Mouse (Mus musculus) right cerebral cortex, adult 2 months (tissue): ENCODE data around the gene Ttc7.

Experiments
- DNase-seq, 2 experiments: peaks; one replicate each; pipeline ENCODE4 v3.0.0; 2021 to 2022; ENCODE audit warnings: low spot score in 2 of 2

Ttc7 gene

DNA sequence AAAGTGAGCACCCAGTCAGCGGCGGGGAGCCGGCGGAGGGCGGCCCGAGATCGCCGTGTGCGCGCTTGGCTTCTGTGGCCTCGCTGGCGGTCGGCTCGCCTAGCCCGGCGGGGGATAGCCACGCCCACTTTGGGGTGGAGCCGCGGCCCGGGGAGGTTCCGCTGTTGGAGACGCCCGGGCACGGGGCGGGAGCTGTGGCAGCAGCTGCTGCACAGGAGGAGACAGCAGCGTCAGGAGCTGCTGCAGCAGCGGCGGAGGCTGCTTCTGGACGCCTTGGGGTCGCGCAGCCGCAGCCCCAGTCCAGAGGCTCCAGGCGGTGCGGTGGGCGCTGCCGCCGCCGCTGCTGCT is at the start of gene Ttc7:
Gene Ttc7 (plus strand): TSS at position 181 of the 348 bp plus-strand sequence.
- peak; percentile 92 to 93 for DNase-seq

DNA sequence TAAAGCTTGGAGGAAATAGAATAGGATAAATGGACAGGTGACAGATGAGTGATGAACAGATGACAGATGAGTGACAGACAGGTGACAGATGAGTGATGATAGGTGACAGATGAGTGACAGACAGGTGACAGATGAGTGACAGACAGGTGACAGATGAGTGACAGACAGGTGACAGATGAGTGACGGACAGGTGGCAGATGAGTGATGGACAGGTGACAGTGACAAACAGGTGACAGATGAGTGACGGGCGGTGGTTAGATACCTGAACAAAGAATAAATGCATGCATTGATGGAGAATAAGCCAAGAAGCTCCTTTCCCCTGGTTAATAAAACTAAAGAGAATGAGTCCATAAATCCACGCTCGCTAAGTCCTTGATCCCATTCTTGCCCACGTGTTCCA is 47.7 kb upstream of the Ttc7 start:
- DNase-seq: no peak

DNA sequence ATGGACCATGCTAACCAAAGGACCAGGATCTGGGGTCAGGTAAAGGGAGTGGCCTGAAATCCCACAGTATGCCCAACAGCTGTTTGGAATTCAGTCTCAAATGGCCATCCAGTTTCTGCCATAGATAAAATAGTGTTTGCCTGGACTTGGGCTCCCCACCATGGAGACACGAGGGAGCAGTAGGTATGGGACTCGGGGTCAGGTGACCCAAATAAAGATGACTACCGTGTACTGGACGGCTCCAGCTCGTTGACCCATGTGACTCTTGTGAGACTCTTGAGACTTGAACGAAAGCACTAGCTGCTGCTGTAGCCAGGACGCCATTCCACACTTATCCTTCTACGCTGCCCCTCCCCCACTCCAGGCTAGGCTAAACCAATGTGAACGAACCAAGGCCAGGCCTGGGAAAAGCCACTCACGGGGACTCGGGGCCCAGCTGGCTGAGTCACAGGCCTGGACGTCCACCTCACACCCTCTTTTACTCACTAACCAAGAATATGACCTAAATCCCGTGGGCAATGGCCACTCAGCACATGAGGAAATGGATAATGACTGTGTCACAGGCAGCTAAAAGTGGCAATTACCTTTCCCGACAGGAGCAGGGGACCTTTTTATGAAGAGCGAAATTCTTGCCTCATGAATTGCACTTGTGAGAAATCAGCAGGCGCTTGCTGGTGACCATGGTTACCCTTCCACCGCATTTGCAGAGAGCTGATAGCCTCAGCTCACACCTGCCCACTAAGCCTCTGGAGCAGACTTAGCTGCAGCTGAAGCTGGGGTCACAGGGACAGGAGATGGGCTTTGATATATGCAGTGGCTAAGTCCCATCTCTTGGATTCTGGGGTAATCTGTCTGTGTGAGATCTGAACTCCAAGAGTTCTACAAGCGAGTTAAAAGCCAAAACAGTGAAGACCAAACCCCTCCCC is 45.7 kb upstream of the Ttc7 start:
- DNase-seq: peak; percentile 28 to 51

DNA sequence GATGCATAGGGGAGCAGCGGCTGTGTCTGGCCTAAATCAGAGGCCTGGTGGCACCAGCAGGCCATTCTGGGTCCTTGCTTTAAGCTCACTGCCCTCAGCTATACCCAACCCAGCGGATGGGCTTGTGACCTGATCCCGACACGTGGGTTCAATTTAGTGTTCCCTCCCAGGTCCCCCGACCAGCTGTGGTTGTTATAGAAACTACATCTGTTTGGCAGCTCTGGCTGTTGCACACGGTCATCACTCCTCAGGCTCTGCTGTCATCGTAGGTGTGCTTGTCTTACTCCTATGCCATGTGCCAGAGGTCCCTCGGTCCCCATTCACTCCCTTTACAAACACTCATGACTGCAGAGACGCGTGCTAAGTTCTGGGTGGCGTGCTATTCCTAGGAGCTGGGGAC is 44.9 kb upstream of the Ttc7 start:
- no peak for DNase-seq

DNA sequence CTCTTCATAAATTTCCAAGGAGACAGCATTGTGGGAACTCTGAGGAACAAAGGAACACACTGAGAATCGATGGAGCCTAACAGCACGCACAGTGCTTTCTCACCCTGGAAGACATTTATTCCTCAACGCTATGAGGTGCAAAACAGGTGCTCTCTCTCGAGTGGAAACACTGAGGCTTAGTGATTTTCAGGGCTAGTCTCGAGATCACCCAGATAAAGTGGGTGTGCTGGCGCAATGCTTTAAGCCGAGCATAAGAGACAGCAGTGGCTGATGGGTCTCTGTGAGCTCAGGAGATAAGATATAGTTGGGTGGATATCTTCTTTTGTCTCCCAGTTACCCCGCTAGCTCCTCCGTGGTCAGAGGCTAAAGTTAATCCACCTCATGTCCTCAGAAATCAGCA is 36.6 kb upstream of the Ttc7 start:
- no peak for DNase-seq

DNA sequence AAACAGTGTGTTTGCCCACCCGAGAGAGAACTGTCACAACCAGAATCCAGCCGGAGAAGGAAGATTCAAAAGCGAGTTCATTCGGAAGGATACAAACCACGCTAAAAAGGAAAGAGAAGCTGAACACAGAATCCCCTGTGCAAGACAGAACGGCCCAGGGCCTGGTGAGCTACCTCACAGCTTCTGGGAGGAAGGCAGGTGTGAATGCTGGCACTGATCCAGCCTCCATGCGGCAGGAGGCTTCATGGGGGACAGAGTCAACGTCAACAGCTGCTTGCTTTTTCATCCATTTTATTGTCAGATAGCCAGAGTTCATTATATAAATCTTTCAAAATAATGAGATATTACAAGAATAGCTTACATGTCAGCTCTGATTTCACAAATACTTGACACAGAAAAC is 28.3 kb upstream of the Ttc7 start:
- DNase-seq: no peak

DNA sequence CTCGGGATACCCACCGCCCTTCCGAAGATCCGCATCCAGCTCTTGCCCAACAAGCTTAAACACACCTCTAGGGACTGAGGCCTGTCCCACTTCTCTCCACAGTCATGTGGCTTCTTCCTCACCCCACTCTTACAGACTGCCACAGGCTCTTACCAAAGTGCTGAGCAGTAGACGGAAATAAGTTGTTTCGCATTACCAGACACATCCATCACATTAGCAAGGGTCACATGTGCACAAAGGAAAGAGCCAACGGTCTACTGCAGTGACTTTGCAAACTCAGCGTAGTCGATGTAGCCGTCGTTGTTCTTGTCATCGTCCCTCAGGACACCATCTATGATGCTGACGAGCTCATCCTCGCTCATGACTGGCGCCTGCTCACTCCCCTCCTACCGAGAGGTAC is 27.0 kb upstream of the Ttc7 start:
- no peak for DNase-seq

DNA sequence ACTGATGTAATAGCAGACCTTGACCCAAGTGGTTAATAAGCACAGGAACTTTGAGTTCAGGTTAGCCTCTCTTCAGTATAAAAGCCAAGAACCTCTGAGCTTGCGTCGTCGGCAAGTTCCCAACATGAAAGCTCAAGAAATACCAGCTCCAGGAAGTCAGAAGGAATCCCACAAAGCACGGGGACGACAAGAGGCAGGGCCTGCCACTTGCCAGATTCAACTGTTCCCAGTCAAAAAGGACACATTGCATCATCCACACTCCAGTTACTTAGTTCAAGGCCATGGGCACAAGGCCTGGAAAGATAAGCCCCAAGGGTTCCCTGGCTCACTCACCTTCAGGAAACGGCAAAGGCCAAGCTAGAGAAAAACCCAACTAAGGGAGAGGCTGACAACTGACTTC is 19.3 kb upstream of the Ttc7 start:
- DNase-seq: no peak

DNA sequence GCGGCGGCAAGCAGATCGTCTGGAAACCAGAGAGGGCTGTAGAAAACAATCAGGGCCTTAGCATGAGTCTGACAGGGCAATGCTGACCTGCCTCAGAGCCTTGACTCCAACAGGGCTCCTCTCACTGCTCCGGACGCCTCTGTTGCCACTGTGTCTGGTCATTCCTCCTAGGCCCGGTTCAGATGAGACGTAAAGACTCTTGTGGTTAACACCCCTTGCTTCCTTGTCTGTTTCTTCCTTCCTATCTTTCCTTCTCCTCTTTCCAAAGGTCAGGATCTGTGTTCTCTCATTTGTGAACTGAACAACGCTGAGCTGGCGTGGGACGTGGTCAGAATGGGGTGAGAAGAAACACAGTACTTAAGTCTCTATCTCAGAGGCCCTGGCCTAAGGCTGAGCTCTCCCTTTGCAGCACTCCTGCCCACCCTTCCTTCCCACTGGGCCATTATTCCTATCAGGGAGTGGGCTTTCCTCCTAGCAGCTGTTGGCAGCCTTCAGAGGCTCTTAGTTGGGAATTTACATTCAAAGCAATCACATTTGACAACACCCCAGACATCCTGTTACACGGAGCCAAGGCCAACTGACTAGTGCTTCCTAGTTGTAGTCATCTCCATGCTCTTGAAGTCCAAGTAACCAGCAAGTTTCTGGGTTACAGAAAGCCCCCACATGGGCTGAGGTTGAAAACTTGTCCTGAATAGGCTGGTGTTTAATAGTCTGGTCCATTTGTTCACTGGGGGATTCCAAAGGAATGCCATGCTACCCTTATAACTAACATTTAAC is 18.4 kb upstream of the Ttc7 start:
- no peak for DNase-seq

DNA sequence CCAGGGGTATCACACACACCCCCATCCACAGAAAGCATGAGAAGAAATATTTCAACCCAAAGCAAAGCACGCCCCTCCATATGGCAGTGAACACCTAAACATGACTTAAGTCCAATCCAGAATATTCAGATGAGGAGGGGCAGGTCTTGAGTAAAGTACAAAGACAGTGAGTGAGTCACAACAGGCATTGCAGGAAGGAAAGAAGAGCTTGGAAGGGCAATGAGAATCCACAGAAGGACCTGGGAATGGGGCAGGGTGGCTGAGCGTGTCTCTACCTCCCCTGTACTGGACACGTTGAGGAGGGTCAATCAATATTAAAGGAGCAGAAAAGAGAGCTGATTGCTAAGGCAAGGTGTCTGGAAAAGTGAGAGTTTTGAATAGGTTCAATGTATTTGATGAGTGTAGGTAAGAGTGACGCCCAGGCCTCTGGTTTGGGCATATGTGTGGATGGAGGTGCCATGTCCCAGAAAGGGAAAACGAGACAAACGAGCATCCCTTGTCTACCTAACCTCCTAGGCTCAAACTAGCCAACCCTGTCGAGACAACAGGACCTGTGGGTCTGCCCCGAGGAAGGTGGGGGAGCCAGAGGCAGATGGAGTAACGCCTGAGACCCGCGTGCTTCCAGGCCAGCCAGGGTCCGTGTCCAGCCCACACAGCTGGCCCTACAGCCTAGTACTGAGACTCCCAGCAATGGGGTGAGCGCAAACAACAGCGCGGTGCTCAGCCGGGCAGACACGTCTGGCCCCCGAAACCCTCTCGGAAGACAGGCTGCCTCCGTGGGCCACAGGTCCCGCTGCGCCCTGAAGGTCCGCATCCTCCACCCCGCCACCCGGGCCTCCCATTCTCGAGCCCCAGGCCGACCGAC is 17.5 kb upstream of the Ttc7 start:
- no peak for DNase-seq

DNA sequence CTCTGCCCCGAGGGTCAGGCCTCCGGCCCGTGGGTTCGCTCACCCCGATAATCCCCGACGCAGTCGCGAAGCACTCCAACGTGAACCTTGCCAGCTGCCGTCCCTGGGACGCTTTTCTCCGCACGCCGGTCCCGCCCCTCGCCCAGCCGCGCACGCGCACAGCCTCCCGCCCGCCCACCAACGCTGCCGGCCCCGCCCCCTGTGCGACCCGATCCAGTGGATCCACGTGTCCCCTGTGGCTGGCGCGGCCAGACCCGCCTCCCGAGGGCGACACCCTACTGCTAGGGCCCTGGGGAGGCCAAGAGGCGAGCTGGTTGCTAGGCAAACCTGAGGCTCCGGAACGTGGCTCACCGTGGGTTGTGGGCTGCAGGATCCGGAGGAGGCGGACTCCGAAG is 16.9 kb upstream of the Ttc7 start, which contains the start of gene Mcfd2:
Gene Mcfd2 (minus strand): TSS at position 144 of the 395 bp plus-strand sequence.
- DNase-seq: peak; percentile 87 to 91

DNA sequence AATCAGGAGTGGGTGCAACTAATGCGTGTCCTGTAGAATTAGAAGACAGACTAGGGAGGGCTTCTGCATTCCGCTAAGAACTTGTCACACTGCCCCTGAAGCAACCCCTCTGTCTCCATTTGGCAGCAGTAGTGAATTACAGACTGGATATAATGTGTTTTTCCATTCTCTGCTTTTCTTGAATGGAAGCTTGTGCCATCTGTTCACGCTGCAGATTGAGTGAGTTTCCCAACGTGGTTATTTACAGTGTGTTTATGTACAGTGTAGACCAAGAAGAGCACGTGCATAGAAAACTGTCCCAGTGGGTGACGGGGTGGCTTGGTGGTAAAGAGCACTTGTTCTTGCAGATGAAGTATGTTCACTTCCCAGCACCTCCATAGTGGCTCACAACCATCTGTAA is 13.2 kb upstream of the Ttc7 start:
- DNase-seq: no peak

DNA sequence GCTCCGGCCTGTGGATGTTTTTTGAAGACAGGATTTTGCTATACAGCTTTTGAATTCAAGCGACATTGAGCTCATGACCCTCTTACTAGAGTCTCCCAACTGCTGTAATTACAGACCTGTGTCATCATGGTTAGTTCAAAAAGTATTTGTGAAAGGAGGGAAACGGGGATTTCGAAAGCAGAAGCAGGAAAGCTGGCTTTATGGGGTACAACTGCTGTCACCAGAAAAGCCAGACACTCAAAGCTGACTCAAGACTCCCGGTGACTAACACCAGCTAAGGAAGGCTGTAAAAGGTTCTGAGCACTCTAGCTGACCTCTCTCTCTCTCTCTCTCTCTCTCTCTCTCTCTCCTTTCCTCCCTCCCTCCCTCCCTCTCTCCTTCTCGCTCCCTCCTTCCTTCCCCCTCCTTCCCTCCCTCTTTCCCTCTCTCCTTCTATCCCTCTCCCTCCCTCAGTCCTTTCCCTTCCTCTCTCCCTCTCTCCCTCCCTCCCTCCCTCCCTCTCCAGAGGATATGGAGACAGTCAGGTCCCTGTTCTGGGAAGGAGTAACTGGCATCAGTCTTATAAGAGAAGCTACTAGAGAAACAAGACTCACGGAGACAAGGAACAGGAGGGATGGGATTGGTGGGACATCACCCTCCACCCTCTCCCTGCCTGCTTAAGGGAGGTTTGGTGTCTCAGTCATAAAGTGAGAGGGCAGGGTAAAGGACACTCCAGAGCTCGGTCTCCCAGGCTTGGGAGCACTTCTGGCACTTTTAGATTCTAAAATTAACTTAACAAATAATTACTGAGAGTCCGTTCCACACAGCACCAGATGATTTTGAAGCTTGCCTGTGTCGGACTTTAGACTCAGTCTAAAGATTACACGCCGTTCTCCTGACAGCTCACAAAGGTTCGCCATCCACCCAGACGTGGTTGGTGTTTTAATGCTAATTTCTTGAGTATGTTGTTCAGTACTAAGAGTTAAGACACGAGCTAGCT is 7.0 kb upstream of the Ttc7 start:
- no peak for DNase-seq

DNA sequence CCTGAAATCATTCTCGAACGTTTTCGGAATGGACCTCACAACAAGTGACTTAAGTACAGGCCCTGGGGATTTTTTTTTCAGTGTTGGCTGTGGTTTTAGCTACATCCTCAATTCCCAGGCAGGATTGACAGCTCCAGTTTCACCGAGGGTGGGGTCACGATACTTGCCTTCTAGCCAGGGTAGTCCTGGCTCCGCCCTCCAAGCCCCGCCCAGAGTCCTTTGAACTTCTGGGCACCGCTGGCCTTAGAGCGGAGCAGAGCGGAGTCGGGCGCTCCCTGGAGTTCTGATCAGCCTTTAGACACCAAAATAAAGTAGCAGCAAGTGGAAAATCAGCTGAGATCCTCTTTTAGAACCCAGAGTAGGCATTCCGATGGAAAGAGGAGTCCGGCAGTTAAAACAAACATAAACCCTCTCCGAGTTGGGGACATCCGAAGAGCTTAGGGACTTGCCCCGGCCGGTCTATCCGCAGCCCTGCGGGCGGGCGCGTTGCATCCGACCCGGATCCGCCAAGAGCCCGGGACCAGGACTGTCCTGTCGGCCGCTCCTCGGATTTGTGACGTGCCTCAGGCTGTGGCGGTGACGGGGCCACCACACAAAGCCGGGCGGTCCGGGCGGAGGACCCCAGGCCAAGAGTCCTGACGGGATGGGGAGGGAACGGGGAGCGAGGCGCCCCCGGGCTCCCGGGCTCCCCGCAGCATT is 530 bp upstream of the Ttc7 start:
- peak; percentile 56 to 74 for DNase-seq

DNA sequence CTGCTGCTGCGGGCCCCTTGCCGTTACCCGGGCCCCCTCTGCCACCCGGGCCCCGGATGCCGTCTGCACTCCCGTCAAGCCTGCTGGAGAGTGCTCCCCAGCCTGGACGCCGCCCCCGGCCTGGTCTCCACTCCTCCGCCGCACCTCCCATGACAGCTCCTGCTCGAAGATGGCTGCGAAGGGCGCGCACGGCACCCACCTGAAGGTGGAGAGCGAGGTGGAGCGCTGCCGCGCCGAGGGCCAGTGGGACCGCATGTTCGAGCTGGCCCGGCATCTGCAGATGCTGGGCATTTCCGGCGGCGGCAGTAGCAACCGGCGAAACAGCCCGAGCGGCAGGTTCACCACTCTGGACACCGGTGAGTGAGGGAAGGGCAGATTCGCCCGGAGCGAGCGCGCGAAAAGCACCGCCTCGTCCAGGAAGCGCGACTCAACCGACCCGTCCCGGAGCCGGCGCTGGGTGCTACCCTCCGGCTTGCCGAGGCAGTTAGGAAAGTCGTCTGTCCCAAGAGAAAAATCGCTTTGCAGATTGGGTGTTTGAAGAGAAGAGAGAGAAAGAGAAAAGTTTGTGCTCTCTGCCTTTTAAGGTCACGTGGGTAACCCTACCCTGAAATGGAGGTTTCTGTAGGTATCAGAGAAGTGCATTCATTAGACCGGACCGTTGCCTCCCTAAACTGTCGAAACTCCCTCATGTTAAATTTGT is 519 bp downstream of the Ttc7 start:
- peak; percentile 32 to 47 for DNase-seq

DNA sequence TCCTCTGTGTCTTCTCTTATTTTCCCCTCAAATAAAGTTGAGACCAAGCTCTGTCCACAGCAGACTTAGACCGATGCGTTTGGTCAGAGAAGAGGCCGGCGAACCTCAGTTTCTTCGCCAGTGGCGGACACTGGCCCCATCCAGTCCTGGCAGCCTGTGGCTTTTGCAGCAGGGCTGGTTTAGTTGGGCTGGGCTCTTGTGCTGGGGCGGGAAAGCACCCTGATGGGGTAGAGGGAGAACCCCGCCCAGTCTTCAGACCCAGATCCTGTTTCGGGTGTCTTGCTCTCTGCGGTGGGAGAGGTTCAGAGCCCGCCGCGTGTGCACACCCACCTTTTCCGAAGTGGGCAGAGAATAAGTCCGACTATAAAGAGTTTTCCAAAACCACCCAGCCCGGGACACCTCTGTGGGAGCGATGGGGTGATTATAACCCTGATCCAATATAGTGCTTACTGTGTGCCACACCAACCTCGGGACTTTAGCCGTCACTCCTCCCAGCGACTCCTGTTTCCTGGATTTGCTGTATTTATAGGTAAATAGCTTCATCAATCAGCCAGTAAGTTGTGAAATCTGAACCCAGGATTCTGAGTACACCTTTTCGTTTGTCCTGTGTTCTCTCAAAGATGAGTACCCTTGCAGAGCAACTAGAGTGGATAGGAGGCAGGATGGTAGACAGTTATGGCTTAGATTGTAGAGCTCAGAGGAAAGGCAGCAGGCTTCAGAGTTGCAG is 1.2 kb downstream of the Ttc7 start:
- DNase-seq: no peak

DNA sequence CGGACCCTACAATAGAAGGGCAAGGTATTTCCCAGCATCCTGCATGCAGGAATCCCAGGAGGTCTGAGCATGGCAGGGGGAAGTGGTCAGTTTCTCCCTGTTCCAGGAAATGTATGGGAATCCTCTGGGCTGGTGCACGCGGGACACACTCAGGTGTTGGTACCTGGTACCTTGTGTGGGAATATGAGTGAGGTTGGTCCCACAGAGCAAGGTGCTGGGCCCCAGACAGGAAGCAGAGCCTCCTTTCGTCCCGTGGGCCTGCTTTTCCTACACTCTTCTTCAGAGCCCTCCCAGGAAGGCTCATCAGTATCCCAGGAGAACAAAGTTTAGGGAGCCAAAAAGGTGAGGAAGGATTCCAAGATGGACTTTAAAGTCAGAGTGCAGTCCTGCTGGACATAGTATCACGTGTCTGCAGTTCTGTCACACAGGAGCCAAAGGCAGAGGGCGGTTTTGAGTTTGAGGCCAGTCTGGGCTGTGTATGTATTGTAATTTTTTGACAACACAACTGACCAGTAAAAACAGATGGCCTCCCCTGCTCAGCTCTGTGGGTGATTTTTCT is 1.9 kb downstream of the Ttc7 start:
- DNase-seq: peak in 1 of 2 experiments; percentile 24

DNA sequence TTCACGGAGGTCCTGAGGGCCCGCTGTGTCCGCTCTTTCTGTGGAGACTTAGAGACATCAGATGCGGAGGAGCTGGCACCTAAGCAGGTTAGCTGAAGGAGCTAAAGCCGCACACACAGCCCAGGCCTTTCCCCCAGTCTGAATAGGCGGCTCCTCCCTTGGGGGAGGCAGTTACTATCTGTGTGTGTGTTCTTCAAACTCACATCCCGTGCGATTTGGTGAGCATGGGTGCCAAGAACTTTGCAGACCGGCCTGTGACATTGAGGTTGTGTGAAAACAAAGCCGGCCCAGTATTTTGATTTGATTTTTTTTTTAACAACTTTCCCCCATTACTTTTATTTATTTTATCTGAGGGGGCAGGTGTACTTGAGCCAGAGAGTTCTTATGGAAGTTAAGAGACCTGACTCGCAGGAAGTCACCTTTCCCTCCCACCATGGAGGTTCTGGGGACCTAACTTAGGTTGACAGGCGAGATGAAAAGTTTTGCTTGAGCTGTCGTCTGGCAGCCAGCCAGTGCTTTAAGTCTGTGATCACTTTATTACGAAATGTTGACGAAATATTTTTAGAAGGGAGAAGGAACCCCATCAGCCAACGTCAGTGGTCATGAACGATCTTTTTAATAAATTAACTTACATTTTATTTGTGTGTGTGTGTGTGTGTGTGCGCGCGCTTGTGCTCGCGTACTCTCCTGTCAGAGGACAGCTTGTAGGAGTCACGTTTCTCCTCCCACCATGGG is 3.2 kb downstream of the Ttc7 start:
- no peak for DNase-seq
